Mouse (Mus musculus) cerebellum, adult 9-10 months (tissue): Measurements from ENCODE around the gene Fam166a.

Experiments
- DNase-seq: peaks from one replicate; pipeline ENCODE4 v3.0.0; 2022

Gene Fam166a

DNA sequence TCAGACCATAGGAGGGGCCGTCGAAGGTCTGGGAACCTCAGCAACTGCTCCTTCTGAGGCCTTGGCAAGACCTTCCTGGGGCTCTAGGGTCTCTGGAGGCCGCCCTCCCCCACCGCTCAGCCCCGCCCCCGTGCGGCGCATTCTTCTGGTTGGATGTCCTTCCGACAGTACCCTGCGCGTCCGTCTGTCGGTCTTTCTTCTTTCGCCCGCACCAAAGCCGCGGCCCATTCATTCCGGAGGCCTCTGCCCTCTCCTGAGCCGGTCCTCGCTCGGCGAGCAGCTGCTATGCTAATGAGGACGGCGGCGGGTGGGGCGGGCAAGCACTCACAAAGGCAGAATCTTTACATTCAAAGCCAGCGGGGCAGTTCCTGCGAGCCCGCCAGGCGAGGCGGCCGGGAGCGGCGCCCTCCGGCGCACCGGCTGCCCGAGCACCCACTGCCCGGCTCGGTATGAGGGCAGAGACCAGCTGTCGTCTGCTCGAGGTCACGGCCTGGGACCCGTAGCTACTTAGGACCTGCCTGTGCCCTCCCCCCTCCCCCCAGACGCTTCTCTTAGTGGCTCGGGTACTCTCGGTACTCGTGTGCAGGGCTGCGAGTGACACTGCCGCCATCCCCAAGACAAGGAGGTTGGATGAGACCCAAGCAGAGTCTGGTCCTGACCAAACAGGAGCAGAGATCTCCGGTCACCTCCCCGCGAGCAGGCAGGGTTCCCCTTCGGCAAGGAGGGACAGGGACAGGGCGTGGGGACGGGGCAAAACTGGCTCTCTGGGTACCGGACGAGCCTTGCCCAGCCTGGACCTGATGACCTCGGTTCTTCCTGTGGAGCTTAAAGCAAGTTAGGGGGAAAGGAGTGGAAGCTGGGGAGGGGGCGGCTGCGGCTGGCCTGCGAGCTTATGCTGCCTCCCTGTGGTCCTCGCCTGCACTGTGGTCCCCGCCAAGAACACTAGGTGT, 32.6 kb upstream of the Fam166a start:
- no peak for DNase-seq

DNA sequence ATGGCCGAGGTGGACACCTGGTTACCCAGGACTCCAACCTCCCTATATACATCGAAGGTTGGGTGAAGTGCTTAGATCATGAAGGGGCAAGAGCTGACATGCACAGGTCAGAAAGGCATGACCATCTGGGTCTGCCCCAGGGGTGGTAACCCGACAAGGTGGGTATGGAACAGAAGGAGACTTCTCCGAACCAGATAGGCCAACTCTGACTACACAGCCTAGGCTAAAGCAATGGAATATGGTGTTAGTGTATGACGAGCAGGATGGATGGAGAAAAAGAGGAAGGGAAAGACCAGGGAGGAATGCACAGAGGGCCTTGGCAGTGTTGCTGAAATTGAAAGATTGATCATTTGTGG, 32.0 kb upstream of the Fam166a start:
- DNase-seq = no peak

DNA sequence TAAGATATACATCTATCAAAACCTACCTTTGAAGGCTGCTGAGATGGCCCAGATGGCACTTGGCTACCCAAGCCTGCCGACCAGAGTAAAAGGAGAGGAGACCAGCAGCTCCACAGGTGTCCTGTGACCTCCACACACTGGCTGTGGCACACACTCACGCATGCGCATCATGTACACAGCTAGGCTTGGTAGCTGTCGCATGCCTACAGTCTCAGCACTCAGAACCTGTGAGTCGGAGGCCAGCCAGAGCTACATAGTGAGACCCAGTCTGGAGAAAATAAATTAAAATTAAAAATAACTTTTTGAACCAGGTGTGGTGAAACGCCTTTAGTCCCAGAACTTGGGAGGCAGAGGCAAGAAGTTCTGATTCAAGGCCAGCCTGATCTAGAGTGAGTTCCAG, 30.7 kb upstream of the Fam166a start:
- DNase-seq = no peak

DNA sequence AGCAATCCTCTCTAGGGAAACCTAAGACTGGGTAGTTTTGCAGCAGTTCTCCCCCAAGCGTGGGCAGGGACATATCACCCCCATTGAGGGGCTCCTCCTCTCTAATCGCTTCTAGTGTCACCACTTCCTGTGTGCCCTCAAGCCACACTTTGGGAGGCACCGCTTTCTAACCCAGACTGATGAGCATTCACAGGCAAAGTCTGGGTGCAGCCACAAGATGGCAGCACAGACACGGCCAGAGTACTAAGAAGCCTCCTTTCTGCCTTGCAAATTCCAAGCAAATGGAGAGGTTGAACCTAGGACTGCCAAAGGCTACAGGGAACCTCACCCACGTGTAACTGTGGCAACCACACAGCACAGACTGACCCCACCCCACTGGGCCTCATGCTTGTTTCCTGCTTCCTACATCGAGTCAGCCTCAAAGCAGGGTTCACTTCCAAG, 25.2 kb upstream of the Fam166a start:
- peak; percentile 90 for DNase-seq

DNA sequence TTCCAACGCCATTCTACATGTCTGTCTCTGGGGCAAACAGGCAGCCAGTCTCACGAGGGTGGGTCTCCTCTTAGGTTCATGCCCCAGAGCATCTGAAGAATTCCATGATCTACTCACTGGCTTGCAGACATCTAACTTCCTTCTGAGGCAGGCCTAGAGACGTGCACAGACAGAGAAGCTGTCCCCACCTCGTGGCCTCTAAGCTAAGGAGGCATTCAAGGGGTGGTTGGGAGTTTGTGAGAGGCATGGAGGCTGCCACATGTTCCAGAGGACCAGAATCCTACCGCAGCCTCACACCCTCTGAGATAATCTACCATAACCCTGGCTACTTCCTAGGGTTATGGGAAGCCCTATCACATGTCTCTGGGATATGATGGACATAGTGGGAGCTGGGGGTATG, 24.5 kb upstream of the Fam166a start:
- no peak for DNase-seq

DNA sequence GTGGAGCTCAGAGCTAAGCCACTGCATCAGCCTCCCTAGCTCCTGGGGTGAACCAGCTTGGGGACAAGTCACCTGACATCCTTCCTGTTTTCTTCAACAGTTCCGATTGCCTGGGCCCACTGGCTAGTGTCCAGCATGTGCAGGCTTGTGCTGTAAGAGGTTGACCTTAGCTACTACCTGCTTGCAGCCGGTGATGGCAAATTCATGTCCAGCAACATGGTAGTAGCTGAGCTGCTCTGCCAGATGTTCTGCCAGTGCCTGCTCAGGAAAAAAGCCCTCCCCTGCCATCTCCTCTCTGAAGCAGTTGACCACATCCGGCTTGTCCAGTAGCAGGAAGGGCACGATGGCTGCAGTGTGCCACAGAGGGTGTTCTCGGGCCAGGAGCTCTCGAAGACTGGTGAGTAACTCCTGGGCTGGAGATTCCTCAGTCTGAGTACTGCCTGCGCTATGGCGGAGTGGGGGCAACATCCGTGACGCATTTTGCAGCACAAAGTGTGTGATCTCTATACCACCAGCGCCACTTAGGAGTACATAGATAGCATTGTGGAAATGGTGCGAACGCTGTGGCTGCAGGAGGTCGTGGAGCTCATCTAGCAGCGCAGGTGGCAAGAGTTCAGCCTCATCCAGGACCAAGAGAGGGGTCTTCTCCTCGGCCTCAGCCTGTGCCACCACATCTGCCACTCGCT, 23.9 kb upstream of the Fam166a start:
- DNase-seq = no peak

DNA sequence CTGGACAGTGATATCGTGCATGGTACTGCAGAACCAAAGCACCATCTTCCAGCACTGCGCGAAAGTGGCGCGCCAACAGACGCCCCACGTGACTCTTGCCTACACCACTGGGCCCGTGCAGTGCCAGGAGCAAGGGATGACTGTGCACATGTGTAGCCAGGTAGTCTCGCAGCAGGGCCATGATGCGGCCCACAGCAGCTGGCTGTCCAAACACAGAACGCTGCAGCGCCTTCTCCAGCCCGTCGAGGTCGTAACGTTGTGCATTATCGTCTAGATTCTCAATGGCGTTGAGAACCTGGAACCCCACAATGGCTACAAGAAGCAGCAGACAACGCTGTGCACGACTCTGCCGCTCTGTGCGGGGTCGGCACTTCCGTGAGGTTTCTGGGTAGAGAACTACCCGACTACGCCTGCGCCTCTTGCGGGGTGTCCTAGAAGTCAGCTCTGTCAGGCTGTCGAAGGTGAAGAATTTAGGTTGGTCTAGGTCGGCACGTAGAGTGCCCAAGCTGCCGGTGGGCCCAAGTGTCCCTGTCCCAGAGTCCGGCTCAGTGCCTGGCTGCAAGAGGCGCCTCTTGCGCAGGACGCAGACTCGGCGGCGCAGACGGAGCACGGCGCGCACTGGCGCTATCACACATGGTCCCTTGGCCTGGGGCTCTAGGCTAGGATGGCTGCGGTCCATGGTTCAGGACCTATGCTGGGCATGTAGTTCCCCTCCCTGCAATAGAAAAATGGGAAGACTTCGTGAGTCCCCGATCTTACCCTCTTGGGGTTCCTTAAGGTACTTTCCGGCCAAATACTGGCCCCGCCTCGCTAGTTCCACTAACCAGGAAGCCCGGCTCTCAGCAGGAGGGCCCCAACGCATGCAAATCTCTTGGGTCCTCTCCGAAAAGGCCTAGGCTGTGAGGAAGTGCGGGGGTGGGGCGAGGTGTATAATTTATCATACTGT, 23.1 kb upstream of the Fam166a start:
- no peak for DNase-seq

DNA sequence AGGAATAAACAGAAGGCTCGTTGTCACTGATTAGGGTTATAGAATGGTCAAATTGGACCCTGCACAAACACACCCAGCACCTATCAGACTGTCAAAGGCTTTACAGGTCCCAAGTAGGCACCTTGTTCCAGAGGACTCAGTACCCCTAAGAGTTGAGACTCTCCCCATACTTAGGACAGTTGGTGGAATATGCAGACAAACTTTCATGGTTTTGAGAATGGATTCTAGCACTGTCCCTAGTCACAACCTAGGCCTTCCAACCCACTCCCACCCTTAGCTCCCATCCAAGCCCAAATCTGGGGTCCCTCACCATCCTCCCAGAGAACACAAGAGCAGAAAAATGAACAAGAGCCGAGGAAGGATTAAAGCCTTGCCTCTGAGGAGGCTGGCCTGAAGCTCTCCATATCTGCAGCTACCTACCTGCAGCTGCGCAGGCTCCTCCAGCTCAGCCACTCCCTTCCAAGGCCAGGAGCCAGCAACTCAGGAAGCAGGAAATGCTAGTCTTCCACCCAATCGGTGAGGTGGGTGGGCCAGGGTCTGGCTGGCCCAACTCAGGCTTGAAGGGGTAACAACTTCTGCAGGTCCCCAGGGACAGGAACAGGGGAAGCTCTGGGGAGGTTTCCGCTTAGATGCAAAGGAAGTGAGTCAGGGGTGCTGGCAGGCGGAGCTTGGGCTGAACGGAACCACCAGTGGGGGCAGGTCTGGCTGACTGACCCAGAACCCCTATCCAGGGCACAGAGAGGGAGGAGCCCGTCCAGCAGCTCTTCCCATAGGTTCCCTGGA, 22.2 kb upstream of the Fam166a start, which contains the start of gene Tor4a:
Gene Tor4a, minus strand, starts transcription at position 715 of the 783 bp plus-strand sequence.
- no peak for DNase-seq

DNA sequence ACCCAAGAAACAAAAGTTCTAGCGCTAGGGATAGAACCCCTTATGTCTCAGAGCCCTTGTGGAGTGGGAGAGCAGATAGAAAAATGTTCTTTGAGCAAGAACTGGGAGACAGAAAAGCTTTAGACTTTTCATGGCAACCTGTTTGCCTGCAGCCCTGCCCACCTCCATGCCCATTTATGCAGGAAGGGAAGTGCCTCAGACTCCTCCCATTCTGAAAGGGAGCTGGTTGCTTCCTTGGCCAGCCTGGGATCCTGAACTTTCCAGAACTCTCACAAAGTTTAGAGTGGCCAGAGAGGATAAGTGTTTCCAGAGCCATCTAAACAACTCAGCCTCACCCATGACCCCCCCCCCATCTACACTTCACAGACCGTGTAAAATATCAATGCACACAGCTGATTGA, 21.4 kb upstream of the Fam166a start:
- DNase-seq = no peak

DNA sequence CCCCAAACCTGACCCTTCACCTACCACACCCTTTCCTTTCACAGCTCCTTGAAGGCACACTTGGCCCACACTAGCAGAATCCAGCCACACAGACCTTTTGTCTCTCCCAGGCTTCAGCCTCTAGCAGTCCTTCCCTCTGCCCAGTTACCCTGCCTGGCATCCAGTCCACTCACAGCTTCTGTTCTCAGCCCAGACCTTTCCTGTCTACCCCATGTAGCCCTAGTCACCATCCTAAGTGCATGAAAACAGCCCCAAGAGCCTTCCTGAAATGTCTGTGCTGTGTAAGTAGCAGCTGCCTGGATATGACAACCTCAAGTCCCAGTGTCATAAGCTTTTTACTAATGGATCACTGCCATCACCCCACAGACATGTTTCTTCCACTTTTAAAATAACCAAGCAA, 20.6 kb upstream of the Fam166a start:
- DNase-seq = no peak

DNA sequence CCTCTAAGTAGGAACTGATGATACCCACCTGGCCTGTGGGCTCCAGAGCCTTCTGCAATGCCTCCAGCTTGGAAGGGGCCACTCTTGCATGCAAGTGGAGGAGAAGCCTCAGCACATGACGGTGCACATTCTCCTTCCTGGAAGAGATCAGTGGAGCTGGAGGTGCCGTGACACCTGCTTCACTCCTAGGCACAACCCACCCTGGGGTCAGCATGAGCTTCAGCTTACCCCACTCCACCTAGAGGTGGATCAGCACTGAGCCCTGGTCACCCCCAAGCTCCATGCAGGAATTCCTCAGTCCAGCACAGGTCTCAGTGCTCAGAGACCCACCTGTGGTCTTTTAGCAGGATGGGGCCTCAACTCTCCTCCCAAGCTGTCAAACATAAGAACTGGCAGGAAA, 17.9 kb upstream of the Fam166a start:
- no peak for DNase-seq

DNA sequence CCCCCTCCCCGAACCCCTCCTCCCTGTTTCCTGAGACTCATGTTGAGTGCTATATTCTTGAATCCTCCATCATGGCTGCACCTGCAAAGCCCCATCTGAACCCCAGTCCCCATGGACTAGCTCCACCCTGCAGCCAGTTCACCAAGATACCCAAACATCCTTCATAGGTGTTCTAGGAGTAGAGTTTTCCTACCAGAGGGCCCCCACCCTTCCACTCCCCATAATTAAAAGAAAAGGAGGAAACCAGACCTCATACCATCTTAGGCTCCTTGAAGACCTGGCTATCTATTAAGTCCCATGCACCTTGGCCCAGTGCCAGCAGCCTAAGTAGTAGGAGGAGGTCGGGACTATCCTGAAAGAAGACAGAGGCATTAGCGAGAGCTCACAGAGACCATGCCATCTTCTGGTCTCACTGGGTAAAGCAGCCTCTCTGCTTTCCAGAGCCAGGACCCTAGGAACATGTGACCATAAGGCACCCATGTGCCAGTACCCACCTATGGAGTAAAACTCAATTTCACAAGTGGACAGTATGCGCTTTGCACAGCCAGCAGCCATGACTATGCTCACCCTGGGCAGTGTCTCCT, 14.8 kb upstream of the Fam166a start:
- no peak for DNase-seq

DNA sequence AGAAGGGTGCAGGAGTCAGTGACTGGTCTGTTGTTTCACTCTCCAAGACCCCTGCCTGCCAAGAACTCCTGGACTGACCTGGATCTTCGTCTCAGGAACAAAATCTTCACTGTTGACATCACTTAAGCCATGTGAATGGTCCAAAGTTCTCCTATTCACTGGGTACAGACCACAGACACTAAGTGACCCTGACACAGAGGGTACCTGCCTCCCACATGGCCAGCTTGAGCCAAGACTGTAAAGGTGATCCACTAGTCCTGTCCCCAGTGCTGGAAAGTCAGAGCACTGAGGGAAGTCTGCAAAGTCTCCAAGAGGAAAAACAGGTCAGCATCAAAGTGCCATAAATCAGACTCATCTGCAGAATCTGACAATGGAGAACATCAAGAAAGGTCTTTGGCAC, 11.0 kb upstream of the Fam166a start:
- DNase-seq = no peak

DNA sequence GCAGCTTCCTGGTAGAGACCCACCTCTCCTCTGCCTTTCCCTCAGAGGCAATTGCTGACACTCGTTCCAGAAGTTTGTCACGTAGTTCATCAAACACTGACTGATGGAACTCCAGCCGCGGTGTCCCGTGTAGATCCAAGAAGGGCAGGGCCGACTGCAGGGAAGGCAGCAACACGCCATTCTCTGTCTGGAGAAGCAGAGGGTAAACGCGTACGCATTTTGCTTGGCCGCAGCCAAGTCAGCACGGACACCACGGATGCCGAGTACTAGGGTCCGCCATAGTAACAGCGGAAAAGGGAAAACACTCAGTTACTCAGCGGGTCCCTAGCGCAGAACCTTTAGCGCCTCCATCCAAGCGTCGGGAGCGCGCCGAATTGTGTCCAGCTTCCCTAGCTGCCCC, 7.9 kb upstream of the Fam166a start:
- DNase-seq = no peak

DNA sequence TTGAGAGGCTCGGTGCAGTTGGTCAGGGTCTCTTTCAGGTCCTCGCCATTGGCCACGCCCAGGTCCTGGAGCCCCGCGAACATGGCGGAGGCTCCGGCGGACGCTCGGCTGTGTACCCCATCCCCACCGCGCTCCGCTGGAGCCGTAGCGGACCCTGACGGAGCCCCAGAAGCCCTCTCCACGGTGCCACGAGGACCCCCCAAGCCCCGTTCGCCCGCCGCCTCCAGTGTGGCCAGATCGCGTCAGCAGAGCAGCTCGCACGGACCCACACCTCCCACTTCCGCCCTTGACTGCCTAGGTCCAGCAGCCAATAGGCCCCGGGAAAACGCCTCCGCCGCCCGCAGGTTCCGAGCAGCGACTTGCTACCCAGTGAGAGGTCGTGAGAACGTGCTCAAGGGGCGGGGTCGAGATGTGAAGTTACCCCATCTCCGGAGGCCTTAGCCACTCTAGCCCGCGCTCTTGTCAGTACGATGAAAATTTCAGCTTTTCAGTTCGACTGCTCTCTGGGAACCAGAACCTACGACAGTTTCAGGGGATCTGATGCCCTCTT, 7.3 kb upstream of the Fam166a start, which contains the start of gene Nelfb:
Gene Nelfb, minus strand, starts transcription at position 369 of the 550 bp plus-strand sequence.
- peak; percentile 87 for DNase-seq

DNA sequence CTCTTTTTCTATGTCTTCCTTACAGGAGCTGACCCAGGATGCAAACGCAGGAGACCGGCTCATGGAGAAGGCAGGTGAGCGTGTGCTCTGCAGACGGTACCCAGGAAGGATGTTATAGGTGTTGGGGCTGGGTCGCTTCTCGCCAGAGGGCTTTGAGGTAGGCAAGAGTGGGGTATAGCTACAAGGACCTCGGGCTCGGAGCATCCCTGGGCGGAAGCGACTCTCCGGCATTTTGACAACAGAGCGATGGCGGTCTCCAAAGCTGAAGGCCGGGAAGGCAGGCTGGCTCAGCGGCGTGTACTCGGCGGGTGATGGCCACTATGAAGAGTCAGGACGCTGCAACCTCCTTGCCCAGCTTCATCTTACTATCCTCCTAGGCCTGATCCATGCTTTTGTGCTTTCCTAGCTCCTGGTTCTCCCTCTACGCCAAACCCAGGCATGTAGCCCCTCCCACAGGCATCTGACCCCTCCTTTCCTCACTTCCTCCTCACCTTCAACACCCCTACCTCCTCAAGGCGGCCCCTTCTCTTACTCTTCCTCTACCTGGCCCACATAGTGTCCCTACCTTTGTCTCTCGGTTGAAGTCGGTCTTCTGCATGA, 5.2 kb upstream of the Fam166a start:
- DNase-seq = no peak

DNA sequence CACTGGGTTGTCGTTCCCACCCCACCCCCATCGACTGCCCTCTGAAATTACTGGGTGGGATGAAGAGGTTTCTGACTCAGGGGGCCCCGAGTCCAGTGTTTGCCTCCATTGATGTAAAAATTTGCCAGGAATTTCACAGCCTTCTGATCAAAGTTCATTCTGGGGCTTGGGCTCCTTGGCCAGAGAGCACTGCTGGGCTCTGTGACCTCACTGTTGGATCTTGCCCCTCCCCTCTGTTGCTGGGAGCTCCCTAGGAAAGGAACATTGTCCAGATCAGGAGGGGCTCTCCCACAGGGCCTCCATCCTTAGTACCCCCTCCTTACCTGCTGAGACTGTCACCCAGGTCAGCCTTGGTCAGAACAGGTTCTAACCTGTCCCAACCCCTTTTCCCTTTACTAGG, 4.1 kb upstream of the Fam166a start, which contains the start of gene Stpg3:
Gene Stpg3, minus strand, starts transcription at position 194 of the 400 bp plus-strand sequence.
- DNase-seq = no peak

DNA sequence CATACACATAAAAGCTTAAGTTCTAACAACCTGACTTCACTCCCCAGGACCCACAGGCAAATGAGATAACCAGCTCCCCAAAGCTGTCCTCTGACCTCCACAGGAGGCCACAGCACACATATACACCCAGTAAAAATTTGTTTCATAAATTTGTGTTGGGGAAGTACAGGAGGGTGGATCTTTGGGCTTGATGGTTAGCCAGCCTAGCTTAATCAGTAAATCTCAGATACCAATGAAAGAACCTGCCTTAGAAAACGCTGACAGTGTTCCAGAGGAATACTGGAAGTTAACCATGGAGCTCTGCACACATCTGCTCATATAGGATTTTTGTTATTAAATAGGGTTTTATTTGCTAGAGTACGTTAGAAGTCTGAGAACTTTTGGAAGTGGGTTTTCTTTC, 879 bp upstream of the Fam166a start:
- no peak for DNase-seq

DNA sequence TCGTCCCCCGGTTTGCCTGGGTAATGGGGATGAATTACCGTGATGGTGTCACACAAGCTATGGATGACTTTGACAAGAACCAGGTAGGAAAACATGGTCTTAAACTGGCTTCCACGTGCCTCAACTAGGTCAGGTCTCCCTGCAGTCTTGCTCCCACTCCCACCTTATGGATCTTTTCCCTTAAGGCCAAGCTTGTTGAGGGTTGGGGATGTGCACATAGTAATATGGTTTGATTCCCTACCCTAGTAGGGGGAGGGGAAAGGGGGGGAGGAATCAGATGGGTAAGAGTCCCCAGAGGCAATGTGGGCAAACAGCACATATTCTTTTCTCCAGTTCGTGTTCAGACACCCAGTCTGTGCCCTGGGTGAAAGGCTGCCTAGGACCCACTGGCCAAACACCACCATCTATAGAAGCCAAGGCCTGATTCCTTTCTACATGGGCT, 2.8 kb downstream of the Fam166a start:
- no peak for DNase-seq

DNA sequence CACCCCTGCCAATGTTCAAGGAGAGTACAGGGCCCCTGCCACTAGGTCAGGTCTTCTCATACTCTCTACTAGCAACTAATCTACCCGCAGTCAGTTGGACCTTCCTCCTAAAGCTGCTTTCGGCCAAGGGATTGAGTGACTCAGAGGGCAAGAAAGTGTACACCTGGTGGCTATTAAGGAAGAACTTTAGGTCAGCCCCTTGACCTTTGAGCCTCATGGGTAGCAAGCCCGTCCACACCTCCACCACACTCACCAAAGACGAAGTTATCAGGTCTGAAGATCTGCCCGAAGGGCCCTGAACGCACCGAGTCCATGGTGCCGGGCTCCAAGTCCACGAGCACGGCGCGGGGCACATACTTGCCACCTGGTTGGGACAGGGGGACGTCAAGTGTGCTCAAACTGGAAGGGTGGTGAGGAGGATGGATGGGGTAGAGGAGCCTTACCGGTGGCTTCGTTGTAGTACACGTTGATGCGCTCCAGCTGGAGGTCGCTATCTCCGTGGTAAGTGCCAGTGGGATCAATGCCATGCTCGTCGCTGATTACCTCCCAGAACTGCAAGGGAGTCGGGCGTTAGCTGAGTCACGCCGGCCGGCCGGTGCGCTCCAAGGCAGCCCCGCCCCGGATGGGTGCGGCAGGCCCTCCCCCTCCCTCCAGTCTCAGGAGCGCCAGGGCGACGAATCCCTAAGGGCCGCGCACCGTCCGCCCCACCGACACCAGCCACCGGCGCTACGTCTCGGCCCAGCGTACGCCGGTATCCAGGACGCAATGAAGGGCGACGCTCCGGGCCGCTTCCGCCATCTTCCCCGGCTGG, 5.3 kb downstream of the Fam166a start:
- DNase-seq = peak; percentile 79
